Comparison of ENCODE assay signal across 8 mouse cellular contexts in the genomic region with DNA sequence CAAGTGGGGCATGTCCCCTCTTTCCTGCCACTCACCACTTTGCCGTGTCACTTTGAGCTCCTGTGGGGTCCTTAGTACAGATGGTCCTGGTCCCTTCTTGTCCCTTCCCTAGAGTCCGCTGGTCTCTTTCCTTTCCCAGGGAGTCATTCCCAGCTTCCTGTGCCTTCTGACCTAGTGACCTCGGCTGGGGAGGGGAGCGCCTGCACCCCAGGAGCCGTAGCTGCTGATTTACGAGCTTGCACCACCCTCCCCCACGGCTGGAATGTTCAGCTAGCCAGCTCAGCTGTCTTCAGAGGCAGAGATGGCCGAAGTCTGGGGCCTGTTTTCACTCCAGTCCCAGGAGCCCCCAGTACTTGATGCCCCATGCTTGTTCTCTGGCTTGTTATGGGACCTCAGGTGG. TPM values are rescaled to one million over a fixed set of nuclear protein-coding genes. Genes with fewer than 3 reads are reported as not detected.
DNase-seq lines count a peak whose midpoint lies in the region; ATAC-seq and TF ChIP-seq lines count a peak whose summit lies in the region.

No protein-coding gene starts in this region.

- 8% methylated on average over 8 of the region's 8 CpGs for WGBS in liver, adult 2 months
- 24% methylated on average over 8 of the region's 8 CpGs for WGBS in forebrain, embryonic 15.5 days

- H3K79me2 ChIP-seq in liver, adult 2 months (ENCODE audit: control insufficient read depth, insufficient read depth, low read length), result peaks cover 28% of the 10 kb centered on the region; the same call in 1 of the 2 replicates

- H3K4me3 ChIP-seq in E14TG2a.4 (replicated peaks; ENCODE audit: low read length), result peak overlapping the region; percentile 74
- peak overlapping the region; percentile 40 for H3K4me3 ChIP-seq in liver, adult 2 months (ENCODE audit: insufficient read depth, low read depth, low read length)
- H3K4me3 ChIP-seq in forebrain, embryonic 15.5 days, result no peak overlapping the region

- peak; percentile 13 for DNase-seq in brain, embryonic 14.5 days (ENCODE audit: low read depth)
- DNase-seq in heart, postnatal 4 days, result peak; percentile 59
- peak; percentile 89 for DNase-seq in liver, adult 2 months (ENCODE audit: extremely low read depth, low read depth, low spot score)
- no peak for DNase-seq in cerebellum, adult 11 months
- no peak for DNase-seq in cerebellum, adult 11-12 months
- DNase-seq in thymus, postnatal 36 days, result no peak

- H3K4me2 ChIP-seq in forebrain, embryonic 15.5 days (replicated peaks), result no peak overlapping the region

- no peaks in the 10 kb centered on the region for H3K9me3 ChIP-seq in E14TG2a.4 (ENCODE audit: low read length)
- H3K9me3 ChIP-seq in forebrain, embryonic 15.5 days, result no peaks in the 10 kb centered on the region

- no peak for ATAC-seq in forebrain, embryonic 15.5 days (replicated peaks)

- peak overlapping the region; percentile 95 for H3K27ac ChIP-seq in liver, adult 2 months (replicated peaks; ENCODE audit: insufficient read depth, low read depth, low read length)
- H3K27ac ChIP-seq in forebrain, embryonic 15.5 days (replicated peaks), result no peak overlapping the region

- peak overlapping the region; percentile 67 for H3K9ac ChIP-seq in liver, adult 2 months (ENCODE audit: low read depth, low read length)
- no peak overlapping the region for H3K9ac ChIP-seq in forebrain, embryonic 15.5 days (replicated peaks)

- TF ChIP-seq POLR2A in brain, embryonic 14.5 days (IDR thresholded peaks at IDR 0.05; ENCODE audit: borderline replicate concordance, extremely low read depth, insufficient read depth, insufficient read length, poor library complexity, severe bottlenecking), result no peak
- no peak for TF ChIP-seq POLR2A in liver, adult 2 months (IDR thresholded peaks at IDR 0.05; ENCODE audit: extremely low read depth, insufficient read depth, low read length)

- H3K4me1 ChIP-seq in E14TG2a.4 (replicated peaks; ENCODE audit: low read depth, low read length), result peaks cover 100% of the 10 kb centered on the region
- H3K4me1 ChIP-seq in liver, adult 2 months (ENCODE audit: control insufficient read depth, insufficient read depth, low read length), result peaks cover 34% of the 10 kb centered on the region
- H3K4me1 ChIP-seq in forebrain, embryonic 15.5 days, result no peaks in the 10 kb centered on the region

- TF ChIP-seq CTCF in E14TG2a.4 (conservative IDR thresholded peaks at IDR 0.05; ENCODE audit: low read length), result no peak
- TF ChIP-seq CTCF in brain, embryonic 14.5 days (IDR thresholded peaks at IDR 0.05; ENCODE audit: borderline replicate concordance, extremely low read depth, insufficient read depth, insufficient read length), result no peak
- no peak for TF ChIP-seq CTCF in liver, adult 2 months (IDR thresholded peaks at IDR 0.05; ENCODE audit: low read depth, low read length)

- H3K36me3 ChIP-seq in E14TG2a.4 (ENCODE audit: insufficient read depth, low read length), result peaks cover 31% of the 10 kb centered on the region
- H3K36me3 ChIP-seq in liver, adult 2 months (ENCODE audit: control insufficient read depth, insufficient read depth, low read length), result no peaks in the 10 kb centered on the region
- no peaks in the 10 kb centered on the region for H3K36me3 ChIP-seq in forebrain, embryonic 15.5 days

- H3K27me3 ChIP-seq in E14TG2a.4 (ENCODE audit: insufficient read depth, low read length), result no peaks in the 10 kb centered on the region
- no peaks in the 10 kb centered on the region for H3K27me3 ChIP-seq in liver, adult 2 months (ENCODE audit: control insufficient read depth, insufficient read depth, low read length)
- H3K27me3 ChIP-seq in forebrain, embryonic 15.5 days, result peaks cover 12% of the 10 kb centered on the region; the same call in 1 of the 2 replicates

RNA-seq across cellular contexts. Expression of a gene that starts 8.7 kb away (rescaled TPM):
- 1.5 and 2.5 TPM in 2 replicates for polyA plus RNA-seq in brain, embryonic 14.5 days (2012; rRNA removed)
- 10 to 100 TPM; 20.0 to 21.2 TPM for total RNA-seq in heart, postnatal 4 days (2021)
- 15.8 and 17.2 TPM in 2 replicates for total RNA-seq in liver, adult 2 months (2014; rRNA removed)
- polyA plus RNA-seq in liver, adult 2 months (2012; rRNA removed), result 46.8 and 52.7 TPM in 2 replicates
- 1.0 and 1.1 TPM in 2 replicates for polyA plus RNA-seq in forebrain, embryonic 15.5 days (2015; fragmentation: Nextera tagmentation; extraction: Ambion mirVana)

RNA-seq across cellular contexts. Expression of a gene that starts 18.0 kb away (rescaled TPM):
- polyA plus RNA-seq in brain, embryonic 14.5 days (2012; rRNA removed), result 24.2 and 36.4 TPM in 2 replicates
- 10 to 100 TPM; 13.0 to 14.2 TPM for total RNA-seq in heart, postnatal 4 days (2021)
- total RNA-seq in liver, adult 2 months (2014; rRNA removed), result 4.0 and 5.8 TPM in 2 replicates
- 11.2 and 15.6 TPM in 2 replicates for polyA plus RNA-seq in liver, adult 2 months (2012; rRNA removed)
- polyA plus RNA-seq in forebrain, embryonic 15.5 days (2015; fragmentation: Nextera tagmentation; extraction: Ambion mirVana), result 24.2 and 25.9 TPM in 2 replicates

RNA-seq across cellular contexts. Expression of a gene that starts 19.1 kb away (rescaled TPM):
- polyA plus RNA-seq in brain, embryonic 14.5 days (2012; rRNA removed), result 24.7 and 24.8 TPM in 2 replicates
- total RNA-seq in heart, postnatal 4 days (2021), result 10 to 100 TPM; 51.7 to 58.8 TPM
- 2.9 and 3.8 TPM in 2 replicates for total RNA-seq in liver, adult 2 months (2014; rRNA removed)
- 8.9 and 9.7 TPM in 2 replicates for polyA plus RNA-seq in liver, adult 2 months (2012; rRNA removed)
- polyA plus RNA-seq in forebrain, embryonic 15.5 days (2015; fragmentation: Nextera tagmentation; extraction: Ambion mirVana), result 7.8 and 7.9 TPM in 2 replicates

RNA-seq across cellular contexts. Expression of a gene that starts 25.7 kb away (rescaled TPM):
- polyA plus RNA-seq in brain, embryonic 14.5 days (2012; rRNA removed), result 0.14 and 0.23 TPM in 2 replicates
- total RNA-seq in heart, postnatal 4 days (2021), result under 1 TPM; 0.16 to 0.19 TPM
- total RNA-seq in liver, adult 2 months (2014; rRNA removed), result 0.07 and 0.28 TPM in 2 replicates
- 0.51 and 0.56 TPM in 2 replicates for polyA plus RNA-seq in liver, adult 2 months (2012; rRNA removed)
- 0.17 TPM in 1 of 2 replicates, not detected in the other for polyA plus RNA-seq in forebrain, embryonic 15.5 days (2015; fragmentation: Nextera tagmentation; extraction: Ambion mirVana)

Comparison
In these comparisons a context has a peak if more than half of its experiments do, and no peak if none do; other contexts are left out.
1. DNase-seq: peak in brain, embryonic 14.5 days (single experiment), heart, postnatal 4 days (single experiment) and liver, adult 2 months (single experiment); none in cerebellum, adult 11 months (single experiment), cerebellum, adult 11-12 months (single experiment) and thymus, postnatal 36 days (0 of 2).
2. RNA of a gene that starts 8.7 kb away (polyA plus RNA-seq): 46.8 to 52.7 TPM in liver, adult 2 months; 1.5 to 2.5 TPM in brain, embryonic 14.5 days and 1.0 to 1.1 TPM in forebrain, embryonic 15.5 days; every median in the first group is over 10 times any median in the second.